Mouse (Mus musculus) bone marrow macrophage, adult 2 months (primary cell): ENCODE measurements around the gene Frmd4b. TPM values are rescaled to one million over a fixed set of nuclear protein-coding genes. Genes with fewer than 3 reads are reported as not detected.
"Not testable (repeated sequence)": the region's sequence is repeated elsewhere in the genome, so short reads cannot be mapped to it uniquely, and the experiment has no call there.

Experiments
- H3K27ac ChIP-seq: 2 replicates; pipeline ENCODE4 v1.5.1; 2012; ENCODE audit warnings: low read depth, low read length; ENCODE audit not compliant: insufficient read depth
- H3K4me1 ChIP-seq: 2 replicates; pipeline ENCODE4 v1.6.1; 2012; ENCODE audit warnings: low read length; ENCODE audit not compliant: control insufficient read depth, insufficient read depth
- H3K4me3 ChIP-seq: 2 replicates; pipeline ENCODE4 v1.5.1; 2012; ENCODE audit warnings: mild to moderate bottlenecking, low read length, moderate library complexity; ENCODE audit not compliant: insufficient read depth
- CTCF ChIP-seq: IDR thresholded peaks from 2 replicates; pipeline ENCODE4 v1.5.1; 2012; ENCODE audit warnings: low read depth, mild to moderate bottlenecking, low read length, moderate library complexity
- POLR2A ChIP-seq: IDR thresholded peaks from 2 replicates; pipeline ENCODE4 v1.6.1; 2012; ENCODE audit warnings: mild to moderate bottlenecking, low read depth, low read length, borderline replicate concordance
- polyA plus RNA-seq: library from polyadenylated mRNA; stranded (reverse); fragments of >200 nt; gene quantifications from 2 replicates; pipeline ENCODE4 v1.2.4, GENCODE M21; 2012; ENCODE audit not compliant: missing spikeins, insufficient read depth, insufficient read length

Frmd4b gene
- polyA plus RNA-seq, 1 experiment, result 115 TPM

- peak overlapping the region; percentile 68 for H3K4me3 ChIP-seq
- H3K27ac ChIP-seq, result peak overlapping the region; percentile 99
- TF ChIP-seq POLR2A (no peak), CTCF (no peak)
- H3K4me1 ChIP-seq, result peaks cover 48% of the 10 kb centered on the region
Observed at GRCm38 (mm10) chr6:97431309-97432004, 185.9 kb downstream of the Frmd4b start.

DNA sequence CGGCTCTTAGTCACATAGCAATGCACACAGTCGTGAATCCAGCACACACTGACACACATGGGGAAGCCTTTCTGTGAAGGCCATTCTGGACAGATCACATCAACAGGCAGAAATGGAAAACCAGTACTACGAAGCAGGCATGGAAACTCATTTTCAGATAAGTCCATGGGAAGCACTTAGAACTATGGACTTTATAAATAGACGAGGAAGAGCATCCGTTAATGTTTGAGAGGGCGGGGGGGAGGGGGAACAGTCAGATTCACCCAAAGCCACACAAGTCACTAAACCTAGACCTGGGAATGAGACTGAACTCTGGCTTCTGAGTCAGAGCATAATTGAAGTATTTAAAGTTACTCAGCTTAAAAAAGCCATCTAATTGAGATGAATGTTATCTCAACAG, 186.8 kb downstream of the Frmd4b start:
- peak overlapping the region; percentile 97 for H3K27ac ChIP-seq

GRCm38 (mm10) chr6:97429688-97430343, 187.5 kb downstream of the Frmd4b start:
- Histone ChIP-seq H3K4me3 (peak overlapping the region; percentile 80), H3K4me1 (peaks cover 49% of the 10 kb centered on the region), H3K27ac (peak overlapping the region; percentile 97)
- TF ChIP-seq POLR2A, result no peak
- no peak for TF ChIP-seq CTCF

More for the DNA sequence above, 186.8 kb downstream of the Frmd4b start:
- Histone ChIP-seq H3K4me1 (peaks cover 46% of the 10 kb centered on the region), H3K4me3 (peak overlapping the region; percentile 80)
- TF ChIP-seq CTCF (no peak), POLR2A (no peak)

- Histone ChIP-seq H3K4me3 (no peak overlapping the region), H3K4me1 (no peaks in the 10 kb centered on the region; the same call in 1 of the 2 replicates), H3K27ac (no peak overlapping the region; the same call in 1 of the 2 replicates)
- TF ChIP-seq CTCF, result no peak
- no peak for TF ChIP-seq POLR2A
Observed at GRCm38 (mm10) chr6:97419771-97420446, 197.4 kb downstream of the Frmd4b start.

DNA sequence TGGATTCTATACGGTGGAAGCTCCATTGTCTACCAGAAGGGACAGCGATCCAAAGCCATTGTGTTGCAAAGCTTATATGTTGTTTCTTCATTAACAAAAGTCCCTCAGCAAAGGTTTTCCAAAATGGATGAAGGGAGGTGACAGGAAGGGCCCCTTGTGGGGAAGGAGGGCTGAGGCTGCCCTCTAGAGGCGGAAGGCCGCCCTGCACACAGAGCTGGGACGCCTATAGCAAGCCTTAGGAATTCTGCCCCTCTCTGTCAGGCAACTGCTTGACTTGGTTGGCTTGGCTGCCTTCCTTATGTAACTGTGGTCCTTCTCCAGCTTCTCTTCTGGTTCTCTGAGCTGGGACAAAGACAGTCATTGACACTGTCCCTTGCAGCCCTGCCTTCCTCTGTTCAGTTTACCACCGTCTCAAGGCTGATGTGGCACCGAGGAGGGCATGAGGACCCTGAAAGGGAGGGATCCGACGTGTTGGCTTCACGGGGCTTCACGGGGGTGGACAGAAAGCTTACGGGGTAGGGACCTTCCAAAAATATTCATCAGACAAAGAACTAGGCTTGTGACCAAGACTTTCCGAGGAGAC, 200.3 kb downstream of the Frmd4b start:
- H3K4me1 ChIP-seq, result no peaks in the 10 kb centered on the region
- H3K27ac ChIP-seq, result no peak overlapping the region
- no peak overlapping the region for H3K4me3 ChIP-seq
- no peak for TF ChIP-seq POLR2A
- TF ChIP-seq CTCF, result peak; percentile 76

DNA sequence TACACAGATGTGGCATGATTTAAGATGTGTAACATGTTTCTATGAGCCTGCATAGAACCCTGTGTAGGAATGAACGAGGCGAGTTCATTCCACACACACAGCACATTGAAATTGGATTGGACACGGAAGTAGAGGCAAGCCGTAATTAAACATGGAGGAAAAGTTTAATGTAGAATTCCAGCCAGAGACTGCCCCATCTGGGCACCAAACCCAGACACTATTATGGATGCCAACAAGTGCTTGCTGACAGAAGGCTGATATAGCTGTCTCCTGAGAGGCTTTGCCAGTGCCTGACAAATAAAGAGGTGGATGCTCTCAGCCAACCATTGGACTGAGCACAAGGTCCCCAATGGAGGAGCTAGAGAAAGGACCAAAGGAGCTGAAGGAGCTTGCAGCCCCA, 201.8 kb downstream of the Frmd4b start:
- not testable (repeated sequence) for H3K4me1 ChIP-seq, H3K27ac ChIP-seq

GRCm38 (mm10) chr6:97413453-97413852, 203.9 kb downstream of the Frmd4b start:
- H3K27ac ChIP-seq, result no peak overlapping the region
- no peak overlapping the region for H3K4me3 ChIP-seq
- H3K4me1 ChIP-seq, result 0 out of 2 replicates have a peak, but pooled peaks cover 2% of the 10 kb centered on the region
- TF ChIP-seq CTCF (no peak), POLR2A (no peak)

More for the DNA sequence above, 201.8 kb downstream of the Frmd4b start:
- H3K4me3 ChIP-seq, result not testable (repeated sequence)

DNA sequence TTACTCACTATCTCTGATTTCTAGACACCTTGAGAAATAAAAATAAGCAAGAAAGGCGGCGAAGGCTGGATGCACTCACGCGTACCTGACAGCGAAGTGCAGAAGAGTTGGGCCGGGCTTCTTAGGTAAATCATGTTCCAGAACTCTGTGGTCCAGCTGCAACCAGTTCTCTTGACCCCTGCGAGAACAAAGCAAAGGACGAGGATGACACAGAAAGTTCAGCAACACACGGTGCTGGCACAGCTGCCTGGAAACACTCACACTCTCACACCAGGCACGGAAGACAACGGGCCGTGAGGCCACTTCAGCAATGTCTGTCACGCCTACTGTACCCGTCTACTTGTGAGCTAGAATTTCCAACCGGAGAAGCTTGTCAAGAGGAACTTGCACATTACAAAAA, 204.9 kb downstream of the Frmd4b start:
- Histone ChIP-seq H3K4me1 (peaks cover 10% of the 10 kb centered on the region), H3K27ac (no peak overlapping the region), H3K4me3 (no peak overlapping the region)
- TF ChIP-seq POLR2A (no peak), CTCF (no peak)

DNA sequence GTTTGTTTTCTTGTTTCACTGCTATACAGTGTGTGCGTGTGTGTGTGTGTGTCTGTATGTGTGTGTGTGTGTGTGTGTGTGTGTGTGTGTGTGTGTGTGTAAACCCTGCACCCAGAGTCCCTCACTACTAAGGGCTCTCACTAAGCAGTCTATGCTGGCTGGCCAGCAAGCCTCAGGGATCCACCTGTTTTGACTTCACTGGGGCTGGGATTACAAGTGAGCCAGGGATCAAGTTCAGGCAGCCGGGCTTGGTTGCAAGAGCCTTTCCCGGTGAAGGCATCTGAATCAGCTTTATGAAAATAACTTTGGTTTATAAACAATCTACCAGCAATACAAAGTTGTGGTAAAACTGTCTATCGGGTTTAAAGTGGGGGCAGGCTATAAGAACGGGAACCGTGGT, 206.0 kb downstream of the Frmd4b start:
- Histone ChIP-seq H3K4me1 (peaks cover 16% of the 10 kb centered on the region), H3K27ac (no peak overlapping the region), H3K4me3 (no peak overlapping the region)
- no peak for TF ChIP-seq POLR2A
- no peak for TF ChIP-seq CTCF

- no peak overlapping the region for H3K27ac ChIP-seq
- H3K4me1 ChIP-seq, result peaks cover 16% of the 10 kb centered on the region
- TF ChIP-seq CTCF (no peak), POLR2A (no peak)
- no peak overlapping the region for H3K4me3 ChIP-seq
Observed at GRCm38 (mm10) chr6:97409467-97410239, 207.7 kb downstream of the Frmd4b start.
